Mouse (Mus musculus) layer of hippocampus, adult 2 months (tissue): ENCODE data around the gene Angptl3. TPM values are rescaled to one million over a fixed set of nuclear protein-coding genes. Genes with fewer than 3 reads are reported as not detected.

ENCODE experiments used
- DNase-seq, 2 experiments: peaks; one replicate each; pipeline ENCODE4 v3.0.0; 2022; ENCODE audit warnings: low spot score in 2 of 2
- H3K27ac ChIP-seq: fragments of 200-600 bp; 2 replicates; pipeline ENCODE4 v1.8.1; 2022
- H3K4me3 ChIP-seq: fragments of 200-600 bp; 2 replicates; pipeline ENCODE4 v1.8.1; 2022; ENCODE audit warnings: mild to moderate bottlenecking
- CTCF ChIP-seq: fragments of 200-600 bp; conservative IDR thresholded peaks from 2 replicates; pipeline ENCODE4 v1.8.1; 2022; ENCODE audit warnings: antibody characterized with exemption, mild to moderate bottlenecking, moderate library complexity
- long read RNA-seq, 2 experiments: library from polyadenylated mRNA; stranded (forward); transcript quantifications; one replicate each; pipeline ENCODE4 v2.0.0; 2021; ENCODE audit warnings: borderline mapping rate in 2 of 2
- total RNA-seq, 2 experiments: library from RNA; stranded (reverse); gene quantifications; 2 replicates each; pipeline ENCODE4 v1.2.3; 2021

The Angptl3 gene
- total RNA-seq, result not detected
- long read RNA-seq, experiment 1, result 0 reads
- long read RNA-seq, experiment 2, result 0 reads

- TF ChIP-seq CTCF, result no peak
- no peak within 1 kb of the TSS for H3K4me3 ChIP-seq
- DNase-seq, result no peak
- H3K27ac ChIP-seq, result no peak within 1 kb of the TSS
Measured at GRCm38 (mm10) chr4:99030686-99031085, at the start of gene Angptl3. TSS of gene Angptl3 (plus strand) at chr4:99030954.

DNA sequence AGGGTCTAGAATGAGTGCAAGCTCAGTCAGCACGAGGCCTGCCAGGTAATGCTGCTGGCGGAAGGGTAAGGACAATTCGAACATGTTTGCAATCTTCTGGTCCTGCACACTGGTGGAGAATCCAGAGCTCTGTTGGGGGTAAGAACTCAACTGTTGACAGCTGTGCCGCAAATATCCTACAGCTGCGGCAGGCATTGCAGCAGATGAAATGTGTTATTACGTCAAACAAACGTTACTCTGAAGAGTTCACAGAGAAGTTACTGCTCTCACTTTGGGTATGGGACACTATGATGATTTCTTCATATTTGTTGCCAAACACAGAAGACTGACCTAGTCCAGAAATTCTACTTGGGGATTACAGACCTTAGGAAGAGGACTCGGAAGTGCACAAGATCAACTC lies 46.1 kb upstream of the Angptl3 start:
- H3K27ac ChIP-seq, result no peak overlapping the region
- no peak overlapping the region for H3K4me3 ChIP-seq
- DNase-seq, result no peak
- TF ChIP-seq CTCF, result no peak

DNA sequence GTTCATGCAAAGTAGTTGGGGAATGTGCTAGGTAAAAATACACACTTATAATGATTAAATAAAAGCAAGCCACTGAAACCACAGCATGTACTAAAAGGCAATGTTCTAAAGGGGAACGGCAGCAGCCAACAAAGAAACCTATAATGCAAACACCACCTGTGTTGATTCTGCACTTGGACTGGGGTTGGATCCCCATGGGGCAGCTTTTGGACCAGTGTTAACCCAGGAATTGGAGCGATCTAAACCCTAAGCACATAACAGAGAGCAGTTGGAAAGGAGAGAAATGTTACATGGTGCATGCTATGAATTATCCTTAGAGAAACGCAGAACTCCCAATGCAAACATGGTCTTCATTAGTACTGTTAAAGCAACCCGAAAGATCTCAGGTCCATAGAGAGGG lies 37.3 kb upstream of the Angptl3 start:
- no peak for TF ChIP-seq CTCF
- DNase-seq, result no peak
- Histone ChIP-seq H3K27ac (no peak overlapping the region), H3K4me3 (no peak overlapping the region)

DNA sequence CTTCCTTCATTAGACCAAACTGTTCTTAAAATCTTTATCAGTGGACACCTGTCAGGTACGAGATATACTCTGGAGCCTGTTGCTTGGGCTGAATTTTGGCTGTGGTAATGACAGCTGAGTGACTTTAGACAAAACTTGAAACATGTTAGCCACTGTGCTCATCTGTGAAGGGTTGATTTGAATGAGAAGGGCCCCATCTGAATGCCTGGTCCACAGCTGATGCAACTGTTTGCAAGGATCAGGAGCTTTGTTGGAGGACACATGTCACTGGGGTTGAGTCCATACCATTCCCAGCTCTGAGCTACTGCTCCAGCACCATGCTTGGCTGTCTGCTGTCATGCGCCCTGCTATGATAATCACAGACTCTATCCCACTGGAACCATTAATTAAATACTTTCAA lies 25.2 kb upstream of the Angptl3 start:
- no peak for DNase-seq
- Histone ChIP-seq H3K4me3 (no peak overlapping the region), H3K27ac (no peak overlapping the region)
- no peak for TF ChIP-seq CTCF

DNA sequence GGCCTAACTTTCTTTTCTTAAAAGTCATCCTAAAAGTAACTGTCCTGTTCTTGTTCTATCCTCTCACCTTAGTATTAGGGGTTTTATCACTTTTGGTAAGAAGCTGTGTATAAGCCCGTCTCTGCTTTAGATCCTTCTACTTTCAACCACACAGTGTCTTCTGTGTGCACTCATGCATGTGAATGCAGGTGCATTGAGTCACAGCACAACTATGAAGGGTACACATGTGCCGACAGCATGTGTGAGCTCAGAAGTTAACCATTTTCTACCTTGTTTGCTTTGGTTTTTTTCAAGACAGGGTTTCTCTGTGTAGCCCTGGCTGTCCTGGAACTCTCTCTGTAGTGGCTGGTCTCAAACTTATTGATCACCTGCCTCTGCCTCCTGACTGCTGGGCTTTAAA lies 24.4 kb upstream of the Angptl3 start:
- DNase-seq, result no peak
- no peak for TF ChIP-seq CTCF
- no peak overlapping the region for H3K27ac ChIP-seq
- H3K4me3 ChIP-seq, result no peak overlapping the region

GRCm38 (mm10) chr4:99011039-99011438 lies 19.7 kb upstream of the Angptl3 start:
- no peak for DNase-seq
- no peak overlapping the region for H3K27ac ChIP-seq
- no peak for TF ChIP-seq CTCF
- no peak overlapping the region for H3K4me3 ChIP-seq

GRCm38 (mm10) chr4:99022221-99022620 lies 8.5 kb upstream of the Angptl3 start:
- Histone ChIP-seq H3K4me3 (no peak overlapping the region), H3K27ac (no peak overlapping the region)
- DNase-seq, result no peak
- no peak for TF ChIP-seq CTCF

- DNase-seq, result no peak
- no peak for TF ChIP-seq CTCF
- H3K27ac ChIP-seq, result no peak overlapping the region
- H3K4me3 ChIP-seq, result no peak overlapping the region
Measured at GRCm38 (mm10) chr4:99028377-99028776, 2.4 kb upstream of the Angptl3 start.

DNA sequence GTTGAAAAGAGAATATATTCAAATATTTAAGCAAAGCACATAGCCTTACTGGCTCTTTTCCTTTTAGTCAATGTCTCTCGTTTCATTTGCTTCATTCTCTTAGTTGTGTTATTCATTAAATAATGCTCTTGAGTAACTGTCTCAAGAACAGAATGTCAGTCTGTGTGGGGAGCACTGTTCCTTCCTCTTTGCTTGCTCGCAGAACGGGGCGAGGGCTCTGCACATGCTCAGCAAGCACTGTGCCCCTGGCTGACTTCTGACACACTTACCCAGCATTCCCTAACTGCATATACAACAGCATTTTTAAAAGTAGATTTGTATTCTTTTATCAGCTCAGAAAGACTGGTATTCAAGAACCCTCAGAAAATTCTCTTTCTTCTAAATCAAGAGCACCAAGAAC lies 2.2 kb downstream of the Angptl3 start:
- DNase-seq, result no peak
- Histone ChIP-seq H3K4me3 (no peak overlapping the region; the same call in 1 of the 2 replicates), H3K27ac (no peak overlapping the region; the same call in 1 of the 2 replicates)
- no peak for TF ChIP-seq CTCF

DNA sequence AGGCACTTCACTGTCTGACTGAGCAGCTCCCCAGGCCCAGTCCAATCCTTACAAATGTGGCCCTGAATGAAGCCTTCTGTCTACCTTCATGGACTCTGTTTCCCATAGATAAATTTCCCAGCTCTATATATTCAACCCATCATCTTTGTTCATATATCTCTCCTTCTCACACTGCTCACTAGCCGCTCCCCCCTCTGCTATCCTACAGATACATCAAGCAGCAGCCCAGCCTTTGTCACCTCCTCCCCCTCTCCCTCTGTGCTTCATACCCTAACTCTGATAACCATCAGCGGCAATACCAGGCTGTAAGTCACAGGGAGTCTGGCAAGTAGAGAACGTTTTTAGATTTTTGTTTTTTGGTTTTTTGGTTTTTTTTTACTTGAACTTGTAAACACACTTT lies 14.1 kb downstream of the Angptl3 start:
- H3K4me3 ChIP-seq, result no peak overlapping the region
- no peak overlapping the region for H3K27ac ChIP-seq
- DNase-seq, result no peak
- no peak for TF ChIP-seq CTCF

- Histone ChIP-seq H3K27ac (no peak overlapping the region), H3K4me3 (no peak overlapping the region)
- no peak for DNase-seq
- no peak for TF ChIP-seq CTCF
Measured at GRCm38 (mm10) chr4:99046471-99046870, 15.7 kb downstream of the Angptl3 start.

GRCm38 (mm10) chr4:99048581-99048980 lies 17.8 kb downstream of the Angptl3 start:
- H3K4me3 ChIP-seq, result no peak overlapping the region
- no peak for DNase-seq
- no peak overlapping the region for H3K27ac ChIP-seq
- no peak for TF ChIP-seq CTCF

DNA sequence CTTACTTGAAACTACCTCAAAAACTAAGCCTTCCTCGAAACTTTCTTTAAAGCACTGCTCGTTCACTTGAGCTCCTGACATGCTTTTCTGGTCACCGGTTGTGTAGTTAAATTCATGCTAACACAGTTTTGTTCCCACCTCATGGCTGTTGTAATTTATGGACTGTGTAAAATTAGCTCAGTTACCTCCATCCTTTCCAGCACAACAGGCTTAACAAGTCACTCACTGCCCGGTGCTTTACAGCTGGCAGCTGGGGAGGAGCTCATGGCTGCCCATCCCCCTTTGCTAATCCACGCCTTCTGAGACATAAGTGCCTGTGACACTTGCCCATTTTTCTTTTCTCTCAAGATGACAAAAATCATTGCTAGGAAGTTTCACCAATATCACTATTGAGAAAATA lies 33.8 kb downstream of the Angptl3 start:
- no peak for DNase-seq
- TF ChIP-seq CTCF, result no peak
- no peak overlapping the region for H3K4me3 ChIP-seq
- H3K27ac ChIP-seq, result no peak overlapping the region

DNA sequence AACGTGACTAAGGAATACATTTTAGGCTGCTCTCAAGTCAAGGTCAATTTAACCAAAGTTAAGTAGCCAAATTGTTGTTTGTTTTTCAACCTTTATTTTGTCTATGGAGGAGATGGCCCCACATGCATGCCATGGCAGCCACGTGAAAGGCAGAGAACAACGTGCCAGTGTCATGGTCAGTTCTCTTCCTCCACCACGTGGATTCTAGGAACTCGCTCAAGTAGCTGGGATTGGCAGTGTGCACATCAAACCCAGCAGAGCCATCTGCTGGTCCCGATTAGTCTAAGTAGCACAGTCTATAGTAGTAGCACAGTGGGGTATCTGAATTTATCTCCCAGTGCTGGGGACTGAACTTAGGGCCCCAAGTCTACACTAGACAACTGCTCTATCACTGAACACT lies 38.1 kb downstream of the Angptl3 start:
- H3K4me3 ChIP-seq, result no peak overlapping the region
- H3K27ac ChIP-seq, result no peak overlapping the region
- DNase-seq, result no peak
- TF ChIP-seq CTCF, result peak; percentile 22; the same call in 1 of the 2 replicates

DNA sequence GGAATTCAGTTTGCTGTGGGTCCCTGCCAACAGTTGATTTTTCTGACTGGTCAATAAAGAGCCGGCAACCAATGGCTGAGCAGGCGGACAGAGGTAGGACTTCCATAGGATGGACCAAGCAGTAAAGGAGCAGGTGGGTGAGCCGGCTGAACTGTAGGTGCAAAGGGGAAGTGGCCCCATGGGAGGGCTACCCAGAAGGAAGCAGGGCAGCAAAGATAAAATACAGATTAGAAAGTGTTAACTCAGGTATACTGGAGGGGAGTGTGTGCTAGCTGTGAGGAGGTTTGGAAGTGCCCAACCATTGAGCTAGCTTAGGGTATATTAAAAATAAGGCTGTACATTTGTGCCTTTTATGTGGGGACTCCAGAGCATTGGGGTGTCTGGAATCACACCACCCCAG lies 47.3 kb downstream of the Angptl3 start:
- no peak overlapping the region for H3K27ac ChIP-seq
- H3K4me3 ChIP-seq, result no peak overlapping the region
- DNase-seq, result no peak
- no peak for TF ChIP-seq CTCF

GRCm38 (mm10) chr4:99081169-99081568 lies 50.4 kb downstream of the Angptl3 start:
- no peak for DNase-seq
- TF ChIP-seq CTCF, result no peak
- Histone ChIP-seq H3K4me3 (no peak overlapping the region), H3K27ac (no peak overlapping the region)
